In the genomic region with DNA sequence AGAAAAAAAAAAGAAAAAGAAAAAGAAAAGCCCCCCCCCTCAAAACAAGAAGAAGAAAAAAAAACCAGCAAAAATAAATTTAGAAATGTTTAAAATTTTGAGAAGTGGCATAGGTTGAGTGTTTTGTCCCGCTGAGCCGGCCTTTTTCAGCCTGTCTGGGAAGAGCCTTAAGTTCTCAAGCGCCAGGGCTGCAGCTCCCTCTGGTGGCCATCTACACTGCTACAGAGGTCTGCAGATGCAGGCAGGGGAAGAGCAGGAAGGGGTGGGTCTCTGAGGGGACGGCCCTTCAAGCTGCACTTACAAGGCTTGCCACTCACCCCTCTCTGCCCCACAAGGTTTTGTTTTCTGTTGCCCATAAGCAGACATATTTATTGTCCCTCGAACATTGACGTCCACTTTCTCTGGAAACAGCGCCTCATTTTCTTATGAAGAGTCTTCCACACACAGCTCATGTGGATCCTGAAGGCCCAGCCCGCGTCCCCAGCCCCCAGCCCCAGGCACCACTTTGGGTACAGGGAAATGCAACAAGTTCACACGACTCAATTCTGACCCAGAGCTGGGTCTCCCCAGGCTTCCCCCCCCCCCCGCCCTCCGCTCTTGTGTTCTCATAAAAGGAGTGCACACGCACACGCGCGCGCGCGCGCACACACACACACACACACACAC, we compare ENCODE assay signal across 8 mouse cellular contexts. TPM values are rescaled to one million over a fixed set of nuclear protein-coding genes. Genes with fewer than 3 reads are reported as not detected.
DNase-seq lines count a peak whose midpoint lies in the region; ATAC-seq lines count a peak whose summit lies in the region.

No protein-coding gene starts in this region.

- peak; percentile 94 for ATAC-seq in hindbrain, embryonic 15.5 days (ENCODE audit: low FRiP score, low read depth)

- H3K4me2 ChIP-seq in hindbrain, embryonic 15.5 days = peak overlapping the region; percentile 50

- DNase-seq in NIH3T3 (ENCODE audit: low read depth) = peak; percentile 94
- peak; percentile 95 to 97 for DNase-seq in cerebellum, postnatal 14 days
- DNase-seq in frontal cortex, postnatal 36 days (ENCODE audit: low spot score in 2 of 2) = peak; percentile 84 to 92
- peak; percentile 86 to 87 for DNase-seq in layer of hippocampus, postnatal 36 days
- peak; percentile 97 for DNase-seq in lung, postnatal 36 days
- DNase-seq in retina, postnatal 7 days (ENCODE audit: low read depth, low spot score) = peak; percentile 83
- peak; percentile 77 to 86 for DNase-seq in urinary bladder, adult 18-20 months (ENCODE audit: low spot score in 2 of 2)

- H3K9ac ChIP-seq in hindbrain, embryonic 15.5 days = no peak overlapping the region

- no peaks in the 10 kb centered on the region for H3K27me3 ChIP-seq in hindbrain, embryonic 15.5 days

- WGBS in hindbrain, embryonic 15.5 days = 43% methylated on average over 20 of the region's 20 CpGs

- peak overlapping the region; percentile 20 for H3K4me3 ChIP-seq in hindbrain, embryonic 15.5 days

- H3K36me3 ChIP-seq in hindbrain, embryonic 15.5 days = no peaks in the 10 kb centered on the region

- no peaks in the 10 kb centered on the region for H3K9me3 ChIP-seq in hindbrain, embryonic 15.5 days

- H3K27ac ChIP-seq in hindbrain, embryonic 15.5 days (replicated peaks) = no peak overlapping the region

- 0 out of 2 replicates have a peak, but pooled peaks cover 3% of the 10 kb centered on the region for H3K4me1 ChIP-seq in hindbrain, embryonic 15.5 days (replicated peaks)

RNA-seq across cellular contexts. Expression of a gene that starts 17.4 kb away (rescaled TPM):
- 0.51 and 0.56 TPM in 2 replicates for polyA plus RNA-seq in hindbrain, embryonic 15.5 days (2015; fragmentation: Nextera tagmentation; extraction: Ambion mirVana)
- total RNA-seq in layer of hippocampus, postnatal 36 days (2021) = 1 to 10 TPM; 4.6 to 6.8 TPM

RNA-seq across cellular contexts. Expression of a gene that starts 21.2 kb away (rescaled TPM):
- polyA plus RNA-seq in hindbrain, embryonic 15.5 days (2015; fragmentation: Nextera tagmentation; extraction: Ambion mirVana) = 0.31 TPM in 1 of 2 replicates, not detected in the other
- not detected for total RNA-seq in layer of hippocampus, postnatal 36 days (2021)

RNA-seq across cellular contexts. Expression of a gene that starts 29.1 kb away (rescaled TPM):
- polyA plus RNA-seq in hindbrain, embryonic 15.5 days (2015; fragmentation: Nextera tagmentation; extraction: Ambion mirVana) = 16.5 and 18.7 TPM in 2 replicates
- 100 to 1,000 TPM; 548 to 620 TPM for total RNA-seq in layer of hippocampus, postnatal 36 days (2021)

RNA-seq across cellular contexts. Expression of a gene that starts 38.6 kb away (rescaled TPM):
- polyA plus RNA-seq in hindbrain, embryonic 15.5 days (2015; fragmentation: Nextera tagmentation; extraction: Ambion mirVana) = 0.57 and 1.0 TPM in 2 replicates
- 10 to 100 TPM; 32.5 to 36.7 TPM for total RNA-seq in layer of hippocampus, postnatal 36 days (2021)

RNA-seq across cellular contexts. Expression of a gene that starts 40.7 kb away (rescaled TPM):
- polyA plus RNA-seq in hindbrain, embryonic 15.5 days (2015; fragmentation: Nextera tagmentation; extraction: Ambion mirVana) = 46.2 and 55.7 TPM in 2 replicates
- 100 to 1,000 TPM in 1 of 2 experiments, 10 to 100 TPM in 1; 85.4 to 102 TPM for total RNA-seq in layer of hippocampus, postnatal 36 days (2021)
